Mouse (Mus musculus): Measurements from ENCODE around the gene Gm10147.
"Not testable (repeated sequence)": the region's sequence is repeated elsewhere in the genome, so short reads cannot be mapped to it uniquely, and the experiment has no call there.

The Gm10147 gene

DNA sequence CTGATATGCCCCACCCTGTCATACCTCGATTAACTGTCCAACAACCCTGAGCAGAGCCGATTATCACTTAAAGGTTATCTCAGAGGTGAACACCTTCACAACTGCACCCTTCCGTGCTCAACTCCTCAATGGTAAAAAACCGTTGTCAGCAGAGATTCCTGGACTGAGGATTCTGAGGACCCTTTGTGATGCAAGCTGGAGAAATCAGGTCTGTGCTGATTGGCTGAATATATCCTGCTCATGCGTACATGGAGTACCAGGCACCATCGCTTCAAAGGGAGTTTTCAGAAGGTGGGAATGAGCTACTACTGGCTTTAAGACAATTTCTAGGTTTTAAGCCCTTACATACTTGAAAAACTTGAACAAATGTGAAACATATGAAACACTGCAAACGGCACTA, at the start of gene Gm10147:
Gene Gm10147, minus strand, starts transcription at position 101 of the 400 bp plus-strand sequence.
- not testable (repeated sequence) for DNase-seq (ENCODE audit: low spot score)

All from left cerebral cortex, adult 11 months (tissue).